Mouse (Mus musculus): ENCODE measurements around the gene Dtx2. TPM values are rescaled to one million over a fixed set of nuclear protein-coding genes. Genes with fewer than 3 reads are reported as not detected.
A peak's percentile ranks its signal among the peaks of the same experiment; 100 is the strongest.

The Dtx2 gene
- polyA plus RNA-seq, 1 experiment = 9.2 TPM

DNA sequence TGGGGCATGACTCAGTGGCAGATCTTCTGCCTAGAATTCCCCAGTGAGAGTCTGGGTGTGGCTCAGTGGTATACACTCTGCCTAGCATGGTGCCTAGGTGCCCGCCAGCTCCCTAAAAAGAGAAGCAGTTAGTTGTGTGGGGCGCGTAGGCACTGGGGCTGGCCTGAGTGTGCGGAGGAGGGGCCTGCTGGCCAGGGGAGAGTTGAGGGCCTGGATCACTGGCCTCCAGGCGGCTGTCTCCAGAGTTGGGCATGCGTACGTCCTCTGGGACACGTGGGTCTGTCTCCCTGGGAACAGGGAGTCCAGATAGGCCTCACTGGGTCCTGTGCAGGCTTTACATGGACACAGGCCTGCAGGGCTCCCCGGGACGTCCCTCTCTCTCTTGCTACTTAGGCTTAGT is 20.3 kb downstream of the Dtx2 start:
- Histone ChIP-seq H3K27me3 (ENCODE audit: control insufficient read depth, insufficient read depth, low read length) (no peaks in the 10 kb centered on the region), H3K4me1 (ENCODE audit: control insufficient read depth, insufficient read depth, low read length) (no peaks in the 10 kb centered on the region), H3K27ac (ENCODE audit: insufficient read depth, low read length) (no peak overlapping the region), H3K4me3 (replicated peaks; ENCODE audit: insufficient read depth, low read depth, low read length) (no peak overlapping the region)
- TF ChIP-seq CTCF (IDR thresholded peaks at IDR 0.05; ENCODE audit: borderline replicate concordance, insufficient read depth, low read depth, low read length) (no peak), POLR2A (IDR thresholded peaks at IDR 0.05; ENCODE audit: borderline replicate concordance, insufficient read depth, low read length) (no peak)
- no peak for DNase-seq
- WGBS = 76% methylated on average over 10 of the region's 10 CpGs

- Histone ChIP-seq H3K27ac (ENCODE audit: insufficient read depth, low read length) (no peak overlapping the region), H3K27me3 (ENCODE audit: control insufficient read depth, insufficient read depth, low read length) (no peaks in the 10 kb centered on the region), H3K4me1 (ENCODE audit: control insufficient read depth, insufficient read depth, low read length) (no peaks in the 10 kb centered on the region), H3K4me3 (replicated peaks; ENCODE audit: insufficient read depth, low read depth, low read length) (no peak overlapping the region)
- TF ChIP-seq CTCF (IDR thresholded peaks at IDR 0.05; ENCODE audit: borderline replicate concordance, insufficient read depth, low read depth, low read length) (no peak), POLR2A (IDR thresholded peaks at IDR 0.05; ENCODE audit: borderline replicate concordance, insufficient read depth, low read length) (no peak)
- 49% methylated on average over 10 of the region's 10 CpGs for WGBS
- DNase-seq = no peak
Measured at GRCm38 (mm10) chr5:136015586-136015985, 21.0 kb downstream of the Dtx2 start.

DNA sequence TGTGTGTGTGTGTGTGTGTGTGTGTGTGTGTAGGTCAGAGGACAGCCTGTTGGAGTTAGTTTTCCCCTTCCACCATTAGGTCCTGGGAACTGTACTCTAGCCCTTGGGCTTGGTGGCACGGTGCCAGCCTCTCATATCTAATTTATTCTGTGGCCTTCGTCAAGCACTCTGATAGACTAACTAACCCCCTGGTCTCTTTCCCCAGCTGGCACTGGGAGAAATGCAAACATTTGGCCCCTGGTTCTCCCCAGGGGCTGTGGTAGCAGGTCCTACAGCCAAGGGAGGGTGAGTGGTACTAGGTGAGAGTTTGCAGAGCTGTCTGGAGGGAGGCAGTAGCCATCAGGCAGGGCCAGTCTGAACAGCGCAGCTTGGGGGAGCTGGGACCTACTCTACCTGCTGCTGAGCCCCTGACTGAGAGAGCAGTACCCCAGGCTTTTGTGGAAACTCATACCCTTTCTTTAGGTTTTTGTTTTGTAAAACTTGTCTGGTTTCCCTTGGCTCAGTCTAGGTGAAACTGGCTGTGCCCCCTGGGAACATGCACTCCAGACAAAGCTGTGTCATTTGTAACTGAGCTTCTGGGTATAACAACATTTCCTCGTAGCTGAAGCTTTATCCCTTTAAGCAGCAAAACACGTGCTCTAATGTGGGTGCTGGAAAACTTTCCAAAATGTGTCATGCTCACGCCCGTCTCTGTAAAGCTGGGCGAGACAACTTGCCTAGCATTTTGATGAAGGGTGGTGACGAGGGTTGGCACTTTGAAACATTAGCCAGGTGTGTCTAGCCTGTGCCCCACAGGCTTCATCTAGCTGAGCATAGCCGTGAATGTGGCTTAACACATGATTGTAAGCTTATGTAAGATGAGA is 21.6 kb downstream of the Dtx2 start:
- Histone ChIP-seq H3K4me3 (replicated peaks; ENCODE audit: insufficient read depth, low read depth, low read length) (no peak overlapping the region), H3K27me3 (ENCODE audit: control insufficient read depth, insufficient read depth, low read length) (no peaks in the 10 kb centered on the region), H3K27ac (ENCODE audit: insufficient read depth, low read length) (no peak overlapping the region), H3K4me1 (ENCODE audit: control insufficient read depth, insufficient read depth, low read length) (no peaks in the 10 kb centered on the region)
- WGBS = 60% methylated on average over 10 of the region's 10 CpGs
- TF ChIP-seq CTCF (IDR thresholded peaks at IDR 0.05; ENCODE audit: borderline replicate concordance, insufficient read depth, low read depth, low read length) (no peak), POLR2A (IDR thresholded peaks at IDR 0.05; ENCODE audit: borderline replicate concordance, insufficient read depth, low read length) (no peak)
- DNase-seq = no peak

DNA sequence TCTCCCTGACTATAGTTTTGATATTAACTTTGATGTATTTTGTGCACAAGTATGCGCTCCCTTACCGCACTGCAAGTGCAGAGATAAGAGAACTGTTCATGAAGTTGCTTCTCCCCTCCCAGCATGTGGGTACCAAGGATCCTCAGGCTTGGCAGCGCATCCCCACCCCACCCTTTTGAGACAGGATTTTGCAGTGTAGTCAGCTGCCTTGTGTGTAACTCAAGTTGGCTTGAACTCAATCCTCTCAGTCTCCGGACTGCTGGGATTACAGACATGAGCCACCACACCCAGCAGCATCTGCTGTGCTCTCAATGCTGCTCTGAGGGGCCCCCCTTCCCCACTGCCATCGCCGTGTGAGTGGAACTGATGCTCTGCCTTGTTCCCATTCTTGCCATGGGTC is 22.7 kb downstream of the Dtx2 start:
- DNase-seq = no peak
- no peaks in the 10 kb centered on the region for H3K27me3 ChIP-seq (ENCODE audit: control insufficient read depth, insufficient read depth, low read length)
- H3K27ac ChIP-seq (ENCODE audit: insufficient read depth, low read length) = no peak overlapping the region
- no peak overlapping the region for H3K4me3 ChIP-seq (replicated peaks; ENCODE audit: insufficient read depth, low read depth, low read length)
- TF ChIP-seq CTCF (IDR thresholded peaks at IDR 0.05; ENCODE audit: borderline replicate concordance, insufficient read depth, low read depth, low read length) = no peak
- TF ChIP-seq POLR2A (IDR thresholded peaks at IDR 0.05; ENCODE audit: borderline replicate concordance, insufficient read depth, low read length) = no peak
- WGBS = 35% methylated on average over 6 of the region's 6 CpGs
- H3K4me1 ChIP-seq (ENCODE audit: control insufficient read depth, insufficient read depth, low read length) = no peaks in the 10 kb centered on the region

DNA sequence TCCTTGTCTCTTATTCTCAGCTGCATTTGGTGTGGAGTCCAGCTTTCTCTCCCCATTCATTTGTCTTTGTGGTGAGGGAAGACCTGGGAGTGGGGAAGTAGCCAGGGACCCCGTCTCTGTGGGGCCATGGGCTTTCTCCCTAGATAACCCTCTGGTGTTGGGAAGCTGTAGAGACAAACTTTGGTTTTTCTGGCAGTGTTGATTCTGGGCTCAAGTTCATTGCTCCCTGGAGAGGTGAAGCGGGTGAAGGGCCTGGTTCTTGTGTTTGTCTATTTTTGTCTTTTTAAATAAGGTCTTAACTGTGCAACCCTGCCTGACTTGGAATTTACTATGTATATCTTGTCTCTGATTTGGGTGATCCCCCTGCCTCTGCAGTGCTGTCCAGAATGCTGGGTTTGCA is 24.1 kb downstream of the Dtx2 start:
- H3K4me3 ChIP-seq (replicated peaks; ENCODE audit: insufficient read depth, low read depth, low read length) = no peak overlapping the region
- no peaks in the 10 kb centered on the region for H3K4me1 ChIP-seq (ENCODE audit: control insufficient read depth, insufficient read depth, low read length)
- no peak overlapping the region for H3K27ac ChIP-seq (ENCODE audit: insufficient read depth, low read length)
- TF ChIP-seq POLR2A (IDR thresholded peaks at IDR 0.05; ENCODE audit: borderline replicate concordance, insufficient read depth, low read length) = no peak
- TF ChIP-seq CTCF (IDR thresholded peaks at IDR 0.05; ENCODE audit: borderline replicate concordance, insufficient read depth, low read depth, low read length) = no peak
- 88% methylated on average over 2 of the region's 2 CpGs for WGBS
- H3K27me3 ChIP-seq (ENCODE audit: control insufficient read depth, insufficient read depth, low read length) = no peaks in the 10 kb centered on the region
- no peak for DNase-seq

DNA sequence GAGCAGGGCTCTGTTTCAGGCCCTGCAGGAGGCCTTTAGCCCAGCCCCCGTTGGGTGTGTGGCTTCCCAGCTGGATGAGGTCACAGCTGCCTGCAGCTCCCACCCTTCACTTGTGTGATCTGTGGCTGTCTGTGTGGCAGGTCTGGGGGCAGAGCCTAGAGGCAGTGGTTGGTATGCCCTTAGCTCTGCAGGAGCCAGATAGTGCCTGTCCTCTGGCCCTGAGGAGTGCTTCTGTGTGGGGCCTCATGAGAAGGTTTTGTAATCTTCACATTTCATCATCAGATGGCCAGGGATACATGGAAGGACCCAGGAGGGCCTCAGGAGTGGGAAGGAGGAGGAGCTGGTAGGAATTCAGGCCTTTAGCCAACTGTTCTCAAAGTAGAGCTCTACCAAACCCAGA is 25.3 kb downstream of the Dtx2 start:
- Histone ChIP-seq H3K4me1 (ENCODE audit: control insufficient read depth, insufficient read depth, low read length) (no peaks in the 10 kb centered on the region), H3K27ac (ENCODE audit: insufficient read depth, low read length) (no peak overlapping the region), H3K27me3 (ENCODE audit: control insufficient read depth, insufficient read depth, low read length) (no peaks in the 10 kb centered on the region), H3K4me3 (replicated peaks; ENCODE audit: insufficient read depth, low read depth, low read length) (no peak overlapping the region)
- no peak for TF ChIP-seq POLR2A (IDR thresholded peaks at IDR 0.05; ENCODE audit: borderline replicate concordance, insufficient read depth, low read length)
- no peak for TF ChIP-seq CTCF (IDR thresholded peaks at IDR 0.05; ENCODE audit: borderline replicate concordance, insufficient read depth, low read depth, low read length)
- no peak for DNase-seq
- WGBS = 19% methylated on average over 1 of the region's 1 CpGs

GRCm38 (mm10) chr5:136025712-136026111 is 31.1 kb downstream of the Dtx2 start:
- Histone ChIP-seq H3K4me1 (ENCODE audit: control insufficient read depth, insufficient read depth, low read length) (peaks cover 10% of the 10 kb centered on the region; the same call in 1 of the 2 replicates), H3K27me3 (ENCODE audit: control insufficient read depth, insufficient read depth, low read length) (no peaks in the 10 kb centered on the region), H3K27ac (ENCODE audit: insufficient read depth, low read length) (no peak overlapping the region), H3K4me3 (replicated peaks; ENCODE audit: insufficient read depth, low read depth, low read length) (no peak overlapping the region)
- TF ChIP-seq POLR2A (IDR thresholded peaks at IDR 0.05; ENCODE audit: borderline replicate concordance, insufficient read depth, low read length) = no peak
- no peak for TF ChIP-seq CTCF (IDR thresholded peaks at IDR 0.05; ENCODE audit: borderline replicate concordance, insufficient read depth, low read depth, low read length)
- DNase-seq = peak; percentile 47 to 61
- 3% methylated on average over 3 of the region's 3 CpGs for WGBS

DNA sequence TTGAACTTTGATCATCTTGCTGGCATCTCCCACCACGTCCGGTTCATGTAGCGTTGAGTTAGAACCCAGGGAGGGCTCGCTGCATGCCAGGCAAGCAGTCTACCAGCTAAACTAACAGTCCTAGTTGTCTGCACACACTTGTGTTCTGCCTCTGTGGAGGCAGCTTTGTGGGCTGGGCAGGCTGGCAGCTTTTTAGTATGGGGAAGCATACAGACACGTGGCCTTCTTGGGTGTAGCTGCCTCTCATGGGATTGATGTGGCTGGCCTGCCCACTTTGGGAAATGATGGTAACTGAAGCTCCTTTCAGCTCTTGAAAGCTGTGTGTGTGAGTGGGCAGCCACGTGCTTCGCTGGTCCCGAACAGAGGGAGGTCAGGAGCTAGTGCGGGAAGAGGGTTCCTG is 32.3 kb downstream of the Dtx2 start:
- peaks cover 10% of the 10 kb centered on the region; the same call in 1 of the 2 replicates for H3K4me1 ChIP-seq (ENCODE audit: control insufficient read depth, insufficient read depth, low read length)
- WGBS = 83% methylated on average over 9 of the region's 9 CpGs
- no peak overlapping the region for H3K4me3 ChIP-seq (replicated peaks; ENCODE audit: insufficient read depth, low read depth, low read length)
- H3K27ac ChIP-seq (ENCODE audit: insufficient read depth, low read length) = no peak overlapping the region
- TF ChIP-seq POLR2A (IDR thresholded peaks at IDR 0.05; ENCODE audit: borderline replicate concordance, insufficient read depth, low read length) (no peak), CTCF (IDR thresholded peaks at IDR 0.05; ENCODE audit: borderline replicate concordance, insufficient read depth, low read depth, low read length) (no peak)
- H3K27me3 ChIP-seq (ENCODE audit: control insufficient read depth, insufficient read depth, low read length) = no peaks in the 10 kb centered on the region
- DNase-seq = no peak
